Mouse (Mus musculus): ENCODE results near the gene Capn15.

Gene Capn15

GRCm38 (mm10) chr17:25955736-25956135, 29.9 kb downstream of the Capn15 start:
- no peak for DNase-seq (ENCODE audit: low spot score)

GRCm38 (mm10) chr17:25954671-25955070, 30.9 kb downstream of the Capn15 start:
- DNase-seq (ENCODE audit: low spot score): no peak

- DNase-seq (ENCODE audit: low spot score): no peak
Measured at GRCm38 (mm10) chr17:25953161-25953560, 32.4 kb downstream of the Capn15 start.

GRCm38 (mm10) chr17:25951803-25952623, 33.6 kb downstream of the Capn15 start, which contains the start of gene A930017K11Rik:
Gene A930017K11Rik (minus strand): TSS chr17:25952565.
- DNase-seq (ENCODE audit: low spot score): no peak

DNA sequence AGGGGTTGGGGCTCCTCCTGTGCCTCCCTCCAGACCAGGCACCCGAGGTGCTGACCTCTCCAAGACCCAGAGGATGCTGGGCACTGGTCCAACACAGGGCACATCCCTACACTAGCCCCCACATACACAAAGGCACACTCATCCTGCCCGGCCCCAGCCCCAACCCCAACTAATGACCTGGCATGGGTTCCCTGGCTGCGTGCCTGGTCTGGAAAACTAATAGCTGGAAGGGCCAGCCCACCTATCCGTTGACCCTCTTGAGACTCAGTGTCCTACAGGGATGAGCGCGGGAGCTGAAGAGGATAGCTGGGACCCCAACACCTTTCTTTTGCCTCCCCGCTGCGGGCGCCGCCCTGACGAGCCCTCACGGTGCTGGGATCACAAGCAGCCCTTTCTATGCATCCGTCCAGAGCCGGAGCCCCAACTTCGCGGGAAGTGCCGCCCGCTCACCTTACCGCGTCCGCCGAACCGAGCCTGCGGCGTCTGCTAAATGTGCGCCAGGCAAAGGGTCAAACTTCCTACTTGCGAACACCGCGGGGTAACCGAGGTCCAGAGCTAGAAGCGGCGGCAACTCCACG, 34.3 kb downstream of the Capn15 start:
- DNase-seq (ENCODE audit: low spot score): no peak

- no peak for DNase-seq (ENCODE audit: low spot score)
Measured at GRCm38 (mm10) chr17:25950706-25951105, 34.9 kb downstream of the Capn15 start.

DNA sequence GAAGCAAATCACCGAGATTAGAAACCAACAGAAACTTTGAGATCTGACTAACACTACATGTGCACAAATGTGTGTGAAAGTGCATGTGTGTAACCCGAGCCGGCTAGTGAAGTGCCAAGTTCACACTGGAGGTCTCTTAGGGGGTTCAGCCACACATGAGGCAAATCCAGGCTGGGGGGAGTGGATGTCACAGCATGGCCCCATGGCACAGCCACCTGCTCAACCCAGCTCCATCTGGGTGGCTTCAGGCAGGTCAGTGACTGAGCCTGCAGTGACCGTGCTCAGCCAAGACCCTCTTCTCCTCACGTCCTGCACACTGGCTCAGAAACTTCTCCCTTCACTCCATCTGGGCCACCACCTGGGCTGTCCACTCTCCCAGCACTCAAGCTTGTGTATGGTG, 35.6 kb downstream of the Capn15 start:
- no peak for DNase-seq (ENCODE audit: low spot score)

GRCm38 (mm10) chr17:25948051-25948450, 37.5 kb downstream of the Capn15 start:
- DNase-seq (ENCODE audit: low spot score): no peak

- no peak for DNase-seq (ENCODE audit: low spot score)
Measured at GRCm38 (mm10) chr17:25947576-25947975, 38.0 kb downstream of the Capn15 start.

DNA sequence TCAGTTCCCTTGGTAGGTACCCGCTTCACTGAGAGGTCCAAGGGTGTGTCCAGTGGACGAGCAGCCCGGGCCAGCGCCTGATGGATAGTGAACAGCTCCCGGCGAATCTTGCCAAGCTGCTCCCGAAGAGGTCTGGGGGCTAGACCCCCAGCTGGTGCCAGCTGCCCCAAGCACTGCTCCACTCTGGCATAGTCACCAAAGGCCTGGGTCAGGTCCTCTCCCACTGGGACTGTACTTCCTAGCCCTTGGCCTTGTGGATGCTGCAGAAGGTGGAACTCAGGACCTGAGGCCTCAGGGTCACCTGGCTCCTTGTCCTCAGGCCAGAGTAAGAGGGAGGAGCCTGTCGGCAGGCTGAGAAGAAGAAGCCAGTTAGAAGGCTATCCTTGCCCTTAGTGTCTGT, 38.7 kb downstream of the Capn15 start:
- no peak for DNase-seq (ENCODE audit: low spot score)

DNA sequence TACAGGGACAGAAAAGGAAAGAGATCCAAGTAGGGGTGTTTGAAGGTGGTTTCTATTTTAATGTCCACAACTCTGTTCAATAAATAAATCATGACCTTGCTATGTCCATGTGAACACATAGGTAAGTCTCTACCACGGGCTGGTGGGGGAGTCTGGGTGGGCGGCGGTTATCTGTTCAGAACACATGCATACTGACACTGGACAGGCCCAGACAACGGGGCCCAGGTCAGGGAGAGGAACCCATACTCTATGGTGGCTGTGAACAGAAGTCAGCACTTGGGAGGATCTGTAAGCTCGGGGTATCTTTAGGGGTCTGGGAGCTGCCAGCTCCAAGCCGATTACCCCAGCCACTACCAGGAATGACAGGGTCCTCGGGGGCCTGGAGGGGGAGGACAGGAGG, 39.2 kb downstream of the Capn15 start:
- DNase-seq (ENCODE audit: low spot score): no peak

- DNase-seq (ENCODE audit: low spot score): no peak
Measured at GRCm38 (mm10) chr17:25945517-25946155, 40.0 kb downstream of the Capn15 start.

DNA sequence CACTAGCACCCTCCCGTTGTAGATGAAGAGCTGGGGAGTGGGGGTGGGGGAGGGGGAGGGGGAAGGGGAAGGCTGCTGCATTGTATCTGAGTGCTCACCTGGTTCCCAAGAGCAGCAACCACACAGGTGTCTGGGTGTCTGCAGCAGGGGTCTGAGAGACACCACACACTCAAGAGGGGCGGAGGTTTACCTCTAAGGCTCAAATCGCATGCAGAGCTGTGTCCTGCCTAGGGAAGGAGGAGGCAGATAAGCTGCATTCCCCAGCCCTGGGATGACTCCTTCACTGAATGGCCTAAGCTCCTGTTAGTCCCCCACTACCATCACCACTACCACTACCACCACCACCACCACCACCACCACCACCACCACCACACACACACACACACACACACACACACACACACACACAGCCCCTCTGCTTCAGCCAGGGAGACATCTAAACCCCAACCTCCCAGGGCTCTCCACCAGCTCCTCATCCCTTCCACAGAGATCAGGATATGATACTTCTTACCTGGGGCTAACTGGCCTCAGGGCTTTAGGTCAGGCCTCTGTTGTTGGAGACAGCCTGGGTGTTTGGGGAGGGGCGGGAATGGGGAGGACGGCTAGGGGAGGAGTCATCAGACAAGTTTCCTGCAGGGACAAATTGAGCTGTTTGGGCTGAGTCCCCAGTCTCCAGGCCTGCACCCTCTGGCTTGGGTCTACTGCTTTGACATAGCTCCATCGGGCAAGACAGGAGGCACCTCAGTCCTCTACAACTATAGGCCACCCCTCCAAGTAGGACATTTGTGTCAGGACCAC, 41.0 kb downstream of the Capn15 start, which contains the start of the genes Pigq and Nhlrc4:
Gene Pigq, minus strand, starts transcription at position 571 of the 798 bp plus-strand sequence.
Gene Nhlrc4, minus strand, starts transcription at position 596 of the 798 bp plus-strand sequence.
- no peak for DNase-seq (ENCODE audit: low spot score)

DNA sequence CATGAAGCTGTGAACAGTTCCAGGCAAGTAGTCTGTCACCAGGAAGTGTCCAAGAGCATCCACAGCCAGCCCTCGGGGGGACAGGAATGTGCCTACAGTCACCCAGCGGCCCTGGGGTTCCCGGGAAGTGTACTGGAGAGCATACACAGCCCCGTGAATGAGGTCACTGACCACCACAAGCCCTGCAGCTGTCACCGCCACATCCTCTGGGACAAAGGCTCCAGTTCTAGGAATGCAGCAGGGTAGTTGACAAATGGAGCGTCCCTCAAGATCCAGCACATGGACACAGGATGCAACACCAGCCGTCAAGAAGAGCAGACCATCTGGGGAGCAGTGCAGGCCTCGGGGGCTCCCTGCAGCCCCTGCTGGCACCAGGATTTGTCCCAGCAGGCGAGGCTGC, 41.8 kb downstream of the Capn15 start:
- no peak for DNase-seq (ENCODE audit: low spot score)

- no peak for DNase-seq (ENCODE audit: low spot score)
Measured at GRCm38 (mm10) chr17:25943221-25943620, 42.4 kb downstream of the Capn15 start.

GRCm38 (mm10) chr17:25942597-25943151, 42.9 kb downstream of the Capn15 start:
- DNase-seq (ENCODE audit: low spot score): no peak

- DNase-seq (ENCODE audit: low spot score): peak; percentile 72
Measured at GRCm38 (mm10) chr17:25941511-25942241, 43.9 kb downstream of the Capn15 start.

- no peak for DNase-seq (ENCODE audit: low spot score)
Measured at GRCm38 (mm10) chr17:25934526-25934925, 51.1 kb downstream of the Capn15 start.

GRCm38 (mm10) chr17:25925348-25925747, 60.2 kb downstream of the Capn15 start:
- DNase-seq (ENCODE audit: low spot score): peak; percentile 75

DNA sequence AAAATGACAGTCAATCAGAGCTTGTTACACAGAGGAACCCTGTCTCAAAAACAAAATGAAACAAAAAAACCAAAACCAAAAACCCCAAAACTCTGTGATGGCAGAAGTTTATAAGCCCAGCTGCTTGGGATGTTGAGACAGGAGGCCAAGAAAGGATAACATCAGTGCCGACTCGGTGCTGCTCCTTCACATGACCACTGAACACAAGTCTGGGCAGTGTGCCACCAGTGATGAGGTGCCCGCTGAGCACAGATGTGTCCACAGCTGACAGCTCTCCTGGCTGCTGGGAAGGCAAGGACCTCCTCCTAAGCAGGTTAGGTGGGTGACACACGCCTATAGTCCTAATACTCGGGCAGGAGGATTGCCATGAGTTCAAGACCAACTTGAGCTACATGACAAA, 63.5 kb downstream of the Capn15 start:
- DNase-seq (ENCODE audit: low spot score): no peak

Data from layer of hippocampus, adult 11-12 months (tissue).